Mouse (Mus musculus) CD4-positive, CD25-positive, alpha-beta regulatory T cell, adult 9 weeks (primary cell): Measurements from ENCODE around the gene Pkhd1. TPM values are rescaled to one million over a fixed set of nuclear protein-coding genes. Genes with fewer than 3 reads are reported as not detected.

ENCODE experiments used
- polyA plus RNA-seq: library from polyadenylated mRNA; unstranded; fragments of 100-300 nt; shearing (Covaris generic); gene quantifications from one replicate; pipeline ENCODE4 v1.2.1, GENCODE M21; 2017

Pkhd1 gene
- not detected for polyA plus RNA-seq

DNA sequence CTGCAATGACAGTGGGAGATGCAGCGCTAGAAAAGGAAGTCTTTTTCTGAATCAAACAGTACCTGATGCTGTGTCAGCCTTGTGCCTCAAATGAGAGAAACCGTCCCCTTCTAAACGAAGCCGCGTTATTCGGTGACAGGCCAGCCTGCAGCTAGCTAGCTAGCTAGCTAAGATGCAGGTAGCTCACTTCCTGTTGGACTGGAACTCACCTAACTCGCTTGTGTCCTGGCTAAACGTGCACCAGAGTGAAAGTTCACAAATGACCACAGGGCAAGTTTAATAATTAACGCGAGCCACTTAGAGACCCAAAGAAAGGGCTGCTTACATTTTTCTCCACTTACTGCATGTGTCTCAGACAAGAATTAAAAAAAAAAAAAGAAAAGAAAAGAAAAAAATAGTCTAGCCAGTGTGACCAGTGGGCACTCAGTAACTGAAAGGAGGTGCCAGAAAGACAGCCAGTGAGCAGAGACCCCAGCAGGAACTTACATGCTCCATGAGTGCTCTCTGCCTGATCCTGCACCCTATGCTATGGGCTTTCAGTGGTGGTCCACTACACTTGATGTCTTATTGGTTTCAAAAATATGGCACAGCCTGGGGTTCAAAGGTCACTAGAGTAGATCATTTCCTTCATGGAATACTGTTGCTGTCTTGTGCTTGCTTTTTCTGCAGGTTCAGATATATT lies at the start of gene Pkhd1:
Gene Pkhd1, minus strand, starts transcription at position 216 of the 682 bp plus-strand sequence.

Other genes with a start within 250 kb of the Pkhd1 start
- not detected for gene Il17a, start 112.8 kb upstream of the Pkhd1 start, polyA plus RNA-seq
- not detected for gene Il17f, start 172.6 kb upstream of the Pkhd1 start, polyA plus RNA-seq
- 57.8 TPM for gene Mcm3, start 202.2 kb upstream of the Pkhd1 start, polyA plus RNA-seq